Mouse (Mus musculus) heart, adult 2 months (tissue): ENCODE data around the gene C1qtnf9. TPM values are rescaled to one million over a fixed set of nuclear protein-coding genes. Genes with fewer than 3 reads are reported as not detected.

ENCODE experiments used
- DNase-seq, 2 experiments: peaks; one replicate each; pipeline ENCODE4 v3.0.0; 2021
- H3K27ac ChIP-seq: fragments of 200-600 bp; 2 replicates; pipeline ENCODE4 v1.8.1; 2022
- H3K27me3 ChIP-seq: fragments of 200-500 bp; 2 replicates; pipeline ENCODE4 v1.6.1; 2012; ENCODE audit warnings: mild to moderate bottlenecking, low read length, inconsistent platforms, mixed read lengths; ENCODE audit not compliant: control insufficient read depth, insufficient read depth
- H3K36me3 ChIP-seq: fragments of 200-500 bp; 2 replicates; pipeline ENCODE4 v1.6.1; 2012; ENCODE audit warnings: low read length, inconsistent platforms; ENCODE audit not compliant: control insufficient read depth, insufficient read depth
- H3K4me1 ChIP-seq: fragments of 200-500 bp; 2 replicates; pipeline ENCODE4 v1.6.1; 2011; ENCODE audit warnings: low read length; ENCODE audit not compliant: control insufficient read depth, insufficient read depth
- H3K4me3 ChIP-seq: fragments of 200-600 bp; 2 replicates; pipeline ENCODE4 v1.8.1; 2022
- H3K79me2 ChIP-seq: fragments of 200-500 bp; replicated peaks from 2 replicates; pipeline ENCODE4 v1.6.1; 2012; ENCODE audit warnings: mild to moderate bottlenecking, inconsistent platforms, low read length, moderate library complexity, mixed read lengths; ENCODE audit not compliant: control insufficient read depth, insufficient read depth
- H3K9ac ChIP-seq: fragments of 200-500 bp; 2 replicates; pipeline ENCODE4 v1.6.1; 2012; ENCODE audit warnings: low read depth, mild to moderate bottlenecking, control low read depth, inconsistent platforms, low read length, mixed read lengths
- CTCF ChIP-seq: fragments of 200-600 bp; IDR thresholded peaks from 2 replicates; pipeline ENCODE4 v1.8.1; 2022; ENCODE audit warnings: antibody characterized with exemption, mild to moderate bottlenecking, moderate library complexity
- EP300 ChIP-seq: fragments of 200-500 bp; IDR thresholded peaks from 2 replicates; pipeline ENCODE4 v1.6.1; 2011; ENCODE audit warnings: low read depth, low read length, control low read depth; ENCODE audit not compliant: insufficient read depth
- POLR2A ChIP-seq: fragments of 200-500 bp; IDR thresholded peaks from 2 replicates; pipeline ENCODE4 v1.6.1; 2011; ENCODE audit warnings: mild to moderate bottlenecking, low read depth, low read length, control low read depth; ENCODE audit not compliant: insufficient read depth
- WGBS: fragments of 180-500 bp; shearing (Covaris S2); methylation state at CpG from one replicate; pipeline ENCODE4 v1.1.7; 2018; 5-methylcytosine and 5-hydroxymethylcytosine counted together
- intact Hi-C: fragments of 180-260 bp; cut with DNase I; formaldehyde crosslinking; loops from one replicate; pipeline ENCODE4 v1.15.1; 2025
- polyA plus RNA-seq: library from polyadenylated mRNA; depleted of rRNA; stranded (reverse); fragments of >200 nt; gene quantifications from 2 replicates; pipeline ENCODE4 v1.2.3, GENCODE M21; 2012; rRNA removed
- total RNA-seq, 2 experiments: library from RNA; stranded (reverse); gene quantifications; 2 replicates each; pipeline ENCODE4 v1.2.3; 2021

The C1qtnf9 gene
- total and polyA plus RNA-seq, 3 experiments = 27.8 to 45.5 (median 44.0) TPM

- Histone ChIP-seq H3K79me2 (no peaks in the 10 kb centered on the region), H3K4me3 (no peak overlapping the region), H3K36me3 (no peaks in the 10 kb centered on the region), H3K4me1 (no peaks in the 10 kb centered on the region), H3K27ac (no peak overlapping the region), H3K9ac (no peak overlapping the region), H3K27me3 (no peaks in the 10 kb centered on the region)
- 95% methylated on average over 2 of the region's 2 CpGs for WGBS
- intact Hi-C loops = no loop called here
- no peak for TF ChIP-seq POLR2A
- TF ChIP-seq CTCF = no peak
- no peak for TF ChIP-seq EP300
- DNase-seq = no peak
These were observed 62.2 kb downstream of the C1qtnf9 start for GRCm38 (mm10) chr14:60830096-60830495.

Other genes with a start within 250 kb of the C1qtnf9 start
- gene Spata13, start 134.1 kb upstream of the C1qtnf9 start, total RNA-seq = 10 to 100 TPM; 13.1 to 14.7 TPM
- 9.5 and 14.4 TPM in 2 replicates for gene Spata13, start 134.1 kb upstream of the C1qtnf9 start, polyA plus RNA-seq
- gene Mipep, start 16.4 kb downstream of the C1qtnf9 start, total RNA-seq = 10 to 100 TPM; 61.6 to 71.8 TPM
- 26.0 and 38.4 TPM in 2 replicates for gene Mipep, start 16.4 kb downstream of the C1qtnf9 start, polyA plus RNA-seq